Mouse (Mus musculus): ENCODE results near the gene Gm28551.
"Not testable (repeated sequence)": the region's sequence is repeated elsewhere in the genome, so short reads cannot be mapped to it uniquely, and the experiment has no call there.

Gm28551 gene

GRCm38 (mm10) chr1:53352327-53353261 is at the start of gene Gm28551, which contains the start of the genes Asdurf and Asnsd1:
Gene Gm28551, minus strand, starts transcription at chr1:53352667.
Gene Asdurf, minus strand, starts transcription at chr1:53352619.
Gene Asnsd1, minus strand, starts transcription at chr1:53352752.
- peak; percentile 98 for DNase-seq (ENCODE audit: low read depth, low spot score)

- not testable (repeated sequence) for DNase-seq (ENCODE audit: low read depth, low spot score)
Measured at GRCm38 (mm10) chr1:53393936-53394760, 41.7 kb upstream of the Gm28551 start.

- DNase-seq (ENCODE audit: low read depth, low spot score) = no peak
Measured at GRCm38 (mm10) chr1:53388762-53389161, 36.3 kb upstream of the Gm28551 start.

GRCm38 (mm10) chr1:53384085-53384688 is 31.7 kb upstream of the Gm28551 start:
- no peak for DNase-seq (ENCODE audit: low read depth, low spot score)

- DNase-seq (ENCODE audit: low read depth, low spot score) = no peak
Measured at GRCm38 (mm10) chr1:53377731-53378130, 25.3 kb upstream of the Gm28551 start.

- not testable (repeated sequence) for DNase-seq (ENCODE audit: low read depth, low spot score)
Measured at GRCm38 (mm10) chr1:53375965-53376364, 23.5 kb upstream of the Gm28551 start.

- DNase-seq (ENCODE audit: low read depth, low spot score) = no peak
Measured at GRCm38 (mm10) chr1:53358988-53359387, 6.5 kb upstream of the Gm28551 start.

- no peak for DNase-seq (ENCODE audit: low read depth, low spot score)
Measured at GRCm38 (mm10) chr1:53341071-53341470, 11.4 kb downstream of the Gm28551 start.

- DNase-seq (ENCODE audit: low read depth, low spot score) = not testable (repeated sequence)
Measured at GRCm38 (mm10) chr1:53337403-53337802, 15.1 kb downstream of the Gm28551 start.

GRCm38 (mm10) chr1:53335465-53335864 is 17.0 kb downstream of the Gm28551 start:
- no peak for DNase-seq (ENCODE audit: low read depth, low spot score)

GRCm38 (mm10) chr1:53333527-53333926 is 18.9 kb downstream of the Gm28551 start:
- not testable (repeated sequence) for DNase-seq (ENCODE audit: low read depth, low spot score)

- DNase-seq (ENCODE audit: low read depth, low spot score) = no peak
Measured at GRCm38 (mm10) chr1:53324827-53325494, 27.5 kb downstream of the Gm28551 start.

- DNase-seq (ENCODE audit: low read depth, low spot score) = no peak
Measured at GRCm38 (mm10) chr1:53324277-53324676, 28.2 kb downstream of the Gm28551 start.

GRCm38 (mm10) chr1:53323254-53323653 is 29.2 kb downstream of the Gm28551 start:
- no peak for DNase-seq (ENCODE audit: low read depth, low spot score)

GRCm38 (mm10) chr1:53321662-53322344 is 30.7 kb downstream of the Gm28551 start:
- no peak for DNase-seq (ENCODE audit: low read depth, low spot score)

GRCm38 (mm10) chr1:53312989-53313967 is 39.2 kb downstream of the Gm28551 start, which contains the start of gene Osgepl1:
Gene Osgepl1, plus strand, starts transcription at chr1:53313624.
- DNase-seq (ENCODE audit: low read depth, low spot score) = peak; percentile 88

- DNase-seq (ENCODE audit: low read depth, low spot score) = no peak
Measured at GRCm38 (mm10) chr1:53300506-53300905, 52.0 kb downstream of the Gm28551 start.

- peak; percentile 94 for DNase-seq (ENCODE audit: low read depth, low spot score)
Measured at GRCm38 (mm10) chr1:53296581-53297383, 55.7 kb downstream of the Gm28551 start, which contains the start of the genes Pms1, Ormdl1 and Gm28778. Gene Pms1, minus strand, starts transcription at chr1:53297018. Gene Ormdl1, plus strand, starts transcription at chr1:53297095. Gene Gm28778, plus strand, starts transcription at chr1:53297111.
